In the genomic region with DNA sequence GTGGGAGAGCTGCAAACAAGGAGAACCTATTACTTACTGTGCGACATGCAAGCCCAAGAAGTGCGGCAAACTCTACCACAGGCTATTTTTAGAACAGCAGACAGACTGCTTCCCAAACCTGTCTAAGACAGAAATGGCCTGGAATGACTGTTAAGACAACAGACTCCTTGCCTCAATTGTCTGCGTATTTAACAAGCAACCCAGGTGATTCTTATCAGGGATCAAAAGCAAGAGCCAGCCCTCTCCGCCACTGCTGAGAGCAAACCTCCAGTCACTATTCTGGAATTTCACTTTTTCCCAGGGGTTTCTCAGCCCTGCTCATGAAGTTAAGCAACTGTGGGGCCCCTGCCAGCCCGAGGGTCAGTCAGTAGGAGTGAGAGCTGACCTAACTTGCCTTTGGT, we compare ENCODE assay signal across 9 mouse cellular contexts. TPM values are rescaled to one million over a fixed set of nuclear protein-coding genes. Genes with fewer than 3 reads are reported as not detected.
DNase-seq lines count a peak whose midpoint lies in the region; ATAC-seq and TF ChIP-seq lines count a peak whose summit lies in the region.
"Had no signal": no experiment of that assay in that cellular context is flagged by ENCODE, and none has a peak within 500 bp of the region (broad histone marks: within the 10 kb centered on the region; RNA-seq: fewer than 3 reads in every experiment).

No protein-coding gene starts in this region.

- peaks cover 84% of the 10 kb centered on the region for H3K4me1 ChIP-seq in neural tube, embryonic 12.5 days
- peaks cover 99% of the 10 kb centered on the region for H3K4me1 ChIP-seq in limb, embryonic 12.5 days (replicated peaks)
- peaks cover 45% of the 10 kb centered on the region for H3K4me1 ChIP-seq in stomach, postnatal 0 days (replicated peaks; ENCODE audit: control insufficient read depth, insufficient read depth)

- H3K9ac ChIP-seq in neural tube, embryonic 12.5 days = no peak overlapping the region
- H3K9ac ChIP-seq in limb, embryonic 12.5 days (replicated peaks) = no peak overlapping the region
- H3K9ac ChIP-seq in stomach, postnatal 0 days (ENCODE audit: low read length) = no peak overlapping the region; the same call in 1 of the 2 replicates

- H3K36me3 ChIP-seq in neural tube, embryonic 12.5 days = no peaks in the 10 kb centered on the region
- peaks cover 8% of the 10 kb centered on the region; the same call in 1 of the 2 replicates for H3K36me3 ChIP-seq in limb, embryonic 12.5 days
- no peaks in the 10 kb centered on the region for H3K36me3 ChIP-seq in stomach, postnatal 0 days (ENCODE audit: control insufficient read depth, insufficient read depth, low read length)

- H3K4me3 ChIP-seq in gastrocnemius, adult 2 months = peak overlapping the region; percentile 31
- H3K4me3 ChIP-seq in neural tube, embryonic 12.5 days = no peak overlapping the region
- H3K4me3 ChIP-seq in limb, embryonic 12.5 days (replicated peaks) = no peak overlapping the region
- no peak overlapping the region for H3K4me3 ChIP-seq in stomach, postnatal 0 days (ENCODE audit: low read depth, low read length)

- no peaks in the 10 kb centered on the region for H3K9me3 ChIP-seq in neural tube, embryonic 12.5 days
- H3K9me3 ChIP-seq in limb, embryonic 12.5 days = no peaks in the 10 kb centered on the region
- no peaks in the 10 kb centered on the region for H3K9me3 ChIP-seq in stomach, postnatal 0 days (ENCODE audit: control insufficient read depth, low read length)

- H3K4me2 ChIP-seq in neural tube, embryonic 12.5 days (replicated peaks) = peak overlapping the region; percentile 13; the same call in 1 of the 2 replicates
- peak overlapping the region; percentile 15 for H3K4me2 ChIP-seq in limb, embryonic 12.5 days
- 0 out of 2 replicates have a peak overlapping the region, but pooled peaks have one; percentile 1 for H3K4me2 ChIP-seq in stomach, postnatal 0 days (replicated peaks; ENCODE audit: low read depth)

- WGBS in neural tube, embryonic 12.5 days = 56% methylated on average over 5 of the region's 5 CpGs
- 3% methylated on average over 5 of the region's 5 CpGs for WGBS in limb, embryonic 12.5 days
- WGBS in stomach, postnatal 0 days = 24% methylated on average over 5 of the region's 5 CpGs

- TF ChIP-seq CTCF in gastrocnemius, adult 2 months (IDR thresholded peaks at IDR 0.05) = no peak
- no peak for TF ChIP-seq CTCF in stomach, postnatal 0 days (IDR thresholded peaks at IDR 0.05; ENCODE audit: low read depth)

- 0 out of 2 replicates have a peak, but pooled peaks cover 5% of the 10 kb centered on the region for H3K27me3 ChIP-seq in neural tube, embryonic 12.5 days (replicated peaks)
- 0 out of 2 replicates have a peak, but pooled peaks cover 5% of the 10 kb centered on the region for H3K27me3 ChIP-seq in limb, embryonic 12.5 days
- no peaks in the 10 kb centered on the region for H3K27me3 ChIP-seq in stomach, postnatal 0 days (ENCODE audit: control insufficient read depth, insufficient read depth, low read length)

- peak overlapping the region; percentile 77 for H3K27ac ChIP-seq in gastrocnemius, adult 2 months
- H3K27ac ChIP-seq in neural tube, embryonic 12.5 days = no peak overlapping the region
- H3K27ac ChIP-seq in limb, embryonic 12.5 days = peak overlapping the region; percentile 36
- peak overlapping the region; percentile 69 for H3K27ac ChIP-seq in stomach, postnatal 0 days (replicated peaks)

- no peak for TF ChIP-seq EP300 in stomach, postnatal 0 days (optimal IDR thresholded peaks at IDR 0.05)

- no peak for ATAC-seq in neural tube, embryonic 12.5 days (ENCODE audit: low FRiP score, low read depth)
- no peak for ATAC-seq in limb, embryonic 12.5 days (ENCODE audit: insufficient number of reproducible peaks, insufficient read depth, low FRiP score, low TSS enrichment, low read depth)
- no peak for ATAC-seq in stomach, postnatal 0 days (ENCODE audit: low FRiP score, low TSS enrichment)
- ATAC-seq: inflammation-experienced regulatory T-cells, adult 6 months had no signal

- DNase-seq in gastrocnemius, adult 2 months = peak; percentile 79
- DNase-seq in gastrocnemius, postnatal 4 days (ENCODE audit: low spot score in 2 of 2) = no peak
- DNase-seq in neural tube, embryonic 10.5 days (ENCODE audit: extremely low spot score, low spot score) = no peak
- DNase-seq in stomach, postnatal 0 days (ENCODE audit: low spot score) = no peak
- no peak for DNase-seq in right cerebral cortex, adult 18-20 months
- DNase-seq in cerebellum, adult 11 months = no peak

- intact Hi-C loops in gastrocnemius, adult 2 months (cut with DNase I) = no loop called here

RNA-seq across cellular contexts. Expression of gene Shb, which starts 39.6 kb away (rescaled TPM):
- total RNA-seq in gastrocnemius, adult 2 months (2021) = 10 to 100 TPM in 1 of 2 experiments, 1 to 10 TPM in 1; 6.5 to 10.0 TPM
- total RNA-seq in gastrocnemius, postnatal 4 days (2021) = 10 to 100 TPM; 16.8 to 23.5 TPM
- polyA plus RNA-seq in neural tube, embryonic 12.5 days (2016; fragmentation: Nextera tagmentation; extraction: Ambion mirVana) = 8.2 and 10.3 TPM in 2 replicates
- 6.6 and 8.3 TPM in 2 replicates for polyA plus RNA-seq in limb, embryonic 12.5 days (2016; fragmentation: Nextera tagmentation; extraction: Ambion mirVana)
- polyA plus RNA-seq in stomach, postnatal 0 days (2015; fragmentation: Nextera tagmentation; extraction: Ambion mirVana) = 5.5 and 6.9 TPM in 2 replicates
